Mouse (Mus musculus): Measurements from ENCODE around the gene Tenm2.

The Tenm2 gene

DNA sequence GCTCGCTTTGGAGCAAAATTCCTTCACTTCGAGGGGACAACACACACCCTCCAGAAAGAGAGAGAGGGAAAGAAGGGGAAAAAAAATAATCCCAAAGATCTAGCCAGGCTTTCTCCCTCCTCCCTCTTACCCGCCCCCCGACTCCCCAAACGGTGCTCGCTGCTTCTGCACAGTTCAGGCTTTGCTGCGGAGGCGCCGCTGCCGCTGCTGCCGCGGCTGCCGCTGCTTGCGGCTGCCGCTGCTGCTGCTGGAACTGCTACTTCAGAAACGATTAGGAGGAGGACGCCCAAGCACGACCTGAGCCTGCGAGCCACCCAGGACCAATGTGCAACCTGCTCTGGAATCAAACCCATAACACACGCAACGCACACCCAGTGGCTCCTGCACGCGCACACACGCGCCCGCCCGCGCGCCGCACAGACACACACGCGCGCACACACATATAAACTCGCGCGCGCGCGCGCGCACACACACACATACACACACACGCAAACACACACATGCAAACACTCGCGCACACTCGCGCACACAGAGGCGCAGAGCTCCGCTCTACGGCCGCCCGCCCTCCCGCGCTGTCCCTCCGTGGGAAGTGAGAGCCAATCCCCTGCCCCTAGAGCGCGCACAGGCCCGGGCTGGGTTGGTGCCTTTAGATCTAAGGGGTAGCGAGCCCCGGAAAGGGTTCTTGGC lies at the start of gene Tenm2:
Gene Tenm2, minus strand, starts transcription at position 51 of the 687 bp plus-strand sequence.
- no peak for DNase-seq (ENCODE audit: low spot score in 2 of 2)

GRCm38 (mm10) chr11:37285186-37285585 lies 49.4 kb upstream of the Tenm2 start:
- no peak for DNase-seq (ENCODE audit: low spot score in 2 of 2)

DNA sequence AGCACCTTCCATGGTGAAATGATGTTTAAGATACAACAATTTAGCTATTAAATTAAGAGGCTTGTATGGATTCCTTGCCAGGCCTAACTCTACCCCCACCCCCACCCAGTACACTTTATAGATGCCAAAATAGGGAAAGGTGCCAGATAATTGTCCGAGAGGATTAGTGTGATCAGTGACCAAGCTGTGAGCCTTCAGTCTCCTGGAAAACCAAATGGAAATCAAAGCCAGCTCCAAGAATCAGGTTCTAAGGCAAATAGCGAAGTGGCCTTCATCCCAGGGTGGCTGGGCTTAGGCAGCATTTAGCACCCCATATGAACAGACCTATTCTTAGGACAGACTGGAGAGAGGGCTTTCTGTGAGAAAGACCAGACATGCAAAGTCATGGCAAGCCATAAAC lies 13.0 kb upstream of the Tenm2 start:
- DNase-seq (ENCODE audit: low spot score in 2 of 2), result no peak

DNA sequence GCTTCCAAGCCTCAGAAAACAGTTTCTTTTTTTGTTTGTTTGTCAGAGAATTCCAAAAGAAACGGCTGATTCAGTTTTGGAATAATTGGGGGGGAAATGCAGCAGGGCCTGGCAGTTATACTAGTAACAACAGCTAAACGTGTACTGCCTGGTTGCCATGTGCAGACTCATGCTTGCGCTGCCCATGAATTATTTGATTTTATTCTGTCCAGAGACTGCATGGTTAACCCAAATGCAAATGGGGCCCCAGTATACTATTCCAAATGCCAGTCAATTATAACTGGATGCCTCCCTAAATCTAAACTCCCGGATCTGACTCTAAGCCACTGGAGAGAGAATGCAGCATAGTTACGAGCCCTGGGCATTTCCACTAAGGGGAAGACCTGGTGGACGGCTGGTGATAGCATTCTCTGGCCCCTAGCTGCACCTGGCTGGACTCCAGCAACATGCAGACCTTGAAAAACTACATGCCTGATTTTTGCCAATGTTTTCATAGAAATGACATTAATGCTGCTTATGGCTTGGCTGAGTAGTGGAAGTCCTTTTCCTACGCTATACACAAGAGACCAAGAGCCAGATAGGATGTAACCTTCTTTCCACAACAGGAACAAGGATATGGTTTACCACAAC lies 1.4 kb upstream of the Tenm2 start:
- no peak for DNase-seq (ENCODE audit: low spot score in 2 of 2)

DNA sequence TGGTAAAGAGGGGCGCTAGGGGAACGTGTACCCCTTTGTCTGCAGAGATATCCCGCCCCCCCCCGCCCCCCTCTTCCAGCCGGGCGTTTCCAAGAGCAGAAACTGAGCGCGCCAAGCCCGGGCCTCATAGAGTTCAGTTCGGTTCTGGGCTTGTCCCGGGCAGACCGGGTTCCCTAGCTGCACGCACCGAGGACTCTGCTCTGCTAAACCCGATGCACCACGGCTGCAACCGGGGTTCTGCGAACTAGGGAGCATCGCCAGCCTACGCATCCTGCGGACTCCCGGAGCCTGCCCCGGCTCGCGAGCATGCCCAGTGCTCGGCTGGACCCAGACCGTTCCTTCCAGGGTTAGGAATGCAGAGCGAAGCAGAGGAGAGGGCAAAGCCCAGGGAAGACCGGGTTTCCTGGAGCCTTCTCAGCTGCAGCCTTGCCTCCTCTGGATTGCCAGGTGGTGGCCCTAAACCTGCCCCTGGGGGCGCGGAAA lies 878 bp upstream of the Tenm2 start:
- DNase-seq (ENCODE audit: low spot score in 2 of 2), result no peak

GRCm38 (mm10) chr11:37235021-37235795 lies 556 bp downstream of the Tenm2 start:
- no peak for DNase-seq (ENCODE audit: low spot score in 2 of 2)

- DNase-seq (ENCODE audit: low spot score in 2 of 2), result no peak
These were observed 8.4 kb downstream of the Tenm2 start for GRCm38 (mm10) chr11:37227404-37227803.

- DNase-seq (ENCODE audit: low spot score in 2 of 2), result no peak
These were observed 8.8 kb downstream of the Tenm2 start for GRCm38 (mm10) chr11:37226943-37227342.

DNA sequence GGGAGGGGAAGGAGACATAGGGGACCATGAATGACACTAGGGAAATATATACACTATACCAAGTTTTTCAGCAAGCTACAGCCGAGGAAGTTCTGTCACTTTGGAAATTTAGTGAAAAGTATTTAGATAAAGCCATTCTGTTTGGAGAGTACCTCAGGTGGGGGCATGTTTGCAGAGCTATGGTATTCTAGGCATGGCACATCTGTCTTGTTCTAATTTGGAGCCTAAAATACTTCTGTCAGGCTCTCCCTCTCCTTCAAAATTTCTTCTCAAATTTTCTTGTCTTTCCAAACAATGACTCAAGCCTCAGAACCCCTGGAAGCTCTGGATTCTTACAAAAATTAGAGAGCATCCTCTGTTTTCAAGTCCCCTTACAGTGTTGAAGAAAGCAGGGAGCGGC lies 13.0 kb downstream of the Tenm2 start:
- DNase-seq (ENCODE audit: low spot score in 2 of 2), result no peak

DNA sequence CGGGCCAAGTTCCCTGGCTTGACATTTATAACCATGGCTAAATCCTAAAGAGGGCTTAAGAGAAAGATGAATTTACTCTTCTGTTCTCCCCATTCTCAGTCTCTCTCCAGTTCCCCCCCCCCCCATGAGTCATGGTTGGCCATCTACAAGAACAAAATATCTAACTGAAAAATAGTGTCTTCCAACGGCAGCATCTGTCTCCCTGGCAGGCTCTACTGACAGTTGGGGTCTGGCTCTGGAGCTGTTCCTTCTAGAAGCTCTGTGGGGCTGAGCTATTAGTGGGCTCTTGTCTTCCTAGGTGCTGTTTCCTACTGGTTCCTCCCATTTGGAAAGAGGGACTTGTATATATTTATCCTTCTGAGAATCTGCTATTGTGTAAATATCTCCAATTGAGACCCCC lies 13.7 kb downstream of the Tenm2 start:
- no peak for DNase-seq (ENCODE audit: low spot score in 2 of 2)

GRCm38 (mm10) chr11:37220921-37221320 lies 14.8 kb downstream of the Tenm2 start:
- DNase-seq (ENCODE audit: low spot score in 2 of 2), result no peak

DNA sequence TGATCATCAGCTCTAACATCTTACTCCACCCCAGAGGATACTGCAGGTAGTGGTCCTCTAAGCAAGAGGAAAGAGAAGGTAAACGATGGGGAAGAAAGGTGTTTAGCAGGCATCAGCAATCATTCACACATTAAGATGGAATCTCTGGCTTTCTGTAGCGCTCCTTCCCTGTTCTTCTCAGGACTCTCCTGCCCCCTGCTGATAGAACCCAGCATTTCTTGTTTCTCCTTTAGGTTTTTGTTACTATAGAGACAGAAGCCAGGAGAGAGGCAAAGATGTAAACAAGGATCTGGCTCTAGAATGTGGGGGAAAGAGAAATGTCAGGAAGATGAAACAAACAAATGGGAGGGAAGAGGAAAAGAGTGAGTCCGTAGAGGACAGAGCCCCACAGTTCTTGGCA lies 49.6 kb downstream of the Tenm2 start:
- DNase-seq (ENCODE audit: low spot score in 2 of 2), result no peak

DNA sequence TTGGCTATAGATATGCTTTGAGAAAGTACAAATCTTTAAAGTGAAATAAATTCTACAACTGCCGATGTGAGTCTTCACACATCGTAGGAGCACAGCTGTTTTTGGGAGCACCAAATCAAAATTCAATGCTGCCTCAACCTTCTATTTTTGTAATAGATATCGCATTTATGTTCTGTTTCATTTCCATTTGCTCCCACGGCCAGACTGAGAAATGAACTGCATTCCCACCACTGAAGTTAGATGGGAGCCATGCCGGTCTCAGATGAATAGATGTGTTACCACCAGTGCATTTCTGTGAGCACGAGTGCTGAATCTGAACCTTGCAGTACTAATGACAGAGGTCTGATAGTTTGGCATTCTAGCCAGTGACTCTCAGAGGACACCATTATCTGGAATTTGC lies 58.3 kb downstream of the Tenm2 start:
- no peak for DNase-seq (ENCODE audit: low spot score in 2 of 2)

- DNase-seq (ENCODE audit: low spot score in 2 of 2), result no peak
These were observed 81.6 kb downstream of the Tenm2 start for GRCm38 (mm10) chr11:37153933-37154880.

- no peak for DNase-seq (ENCODE audit: low spot score in 2 of 2)
These were observed 82.4 kb downstream of the Tenm2 start for GRCm38 (mm10) chr11:37153382-37153781.

- DNase-seq (ENCODE audit: low spot score in 2 of 2), result no peak
These were observed 85.8 kb downstream of the Tenm2 start for GRCm38 (mm10) chr11:37150011-37150410.

- DNase-seq (ENCODE audit: low spot score in 2 of 2), result no peak
These were observed 91.8 kb downstream of the Tenm2 start for GRCm38 (mm10) chr11:37143996-37144395.

DNA sequence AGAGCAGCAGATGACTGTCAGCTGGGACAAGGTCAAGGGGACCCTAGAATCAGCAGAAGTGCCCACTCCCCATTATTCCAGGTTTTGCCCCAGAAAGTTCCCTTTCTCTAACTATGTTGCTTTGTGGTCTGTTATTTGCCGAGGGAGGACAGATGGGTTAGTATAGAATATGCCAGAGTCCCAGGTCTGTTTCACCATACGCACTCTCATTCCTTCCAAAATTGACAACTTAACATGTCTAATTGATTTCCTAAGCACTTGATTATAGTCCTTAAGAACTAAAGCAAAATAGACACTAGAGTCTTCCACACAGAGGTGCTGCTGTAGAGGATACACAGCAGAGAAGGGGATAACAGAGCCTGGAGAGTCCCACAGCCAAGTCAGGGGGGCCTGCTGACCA lies 92.3 kb downstream of the Tenm2 start:
- DNase-seq (ENCODE audit: low spot score in 2 of 2), result no peak

DNA sequence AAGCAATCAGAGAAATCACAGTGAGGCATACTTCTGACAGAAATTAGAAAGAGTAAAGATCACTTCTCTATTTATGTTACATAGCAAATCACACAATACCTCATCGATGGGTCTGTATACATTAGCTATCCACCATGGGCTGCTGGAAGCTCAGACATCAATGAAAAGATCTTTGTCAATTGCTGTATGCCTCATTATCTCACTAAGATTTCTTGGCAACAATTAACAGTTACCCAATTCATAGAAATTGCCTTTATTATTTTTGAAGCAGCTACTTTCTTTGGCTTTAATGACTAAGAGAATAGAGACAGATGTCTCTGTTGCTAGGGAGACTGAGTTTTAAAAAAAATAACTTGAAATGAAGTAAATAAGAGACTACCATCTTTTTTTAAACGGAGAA lies 106.9 kb downstream of the Tenm2 start:
- no peak for DNase-seq (ENCODE audit: low spot score in 2 of 2)

- no peak for DNase-seq (ENCODE audit: low spot score in 2 of 2)
These were observed 117.7 kb downstream of the Tenm2 start for GRCm38 (mm10) chr11:37118058-37118457.

DNA sequence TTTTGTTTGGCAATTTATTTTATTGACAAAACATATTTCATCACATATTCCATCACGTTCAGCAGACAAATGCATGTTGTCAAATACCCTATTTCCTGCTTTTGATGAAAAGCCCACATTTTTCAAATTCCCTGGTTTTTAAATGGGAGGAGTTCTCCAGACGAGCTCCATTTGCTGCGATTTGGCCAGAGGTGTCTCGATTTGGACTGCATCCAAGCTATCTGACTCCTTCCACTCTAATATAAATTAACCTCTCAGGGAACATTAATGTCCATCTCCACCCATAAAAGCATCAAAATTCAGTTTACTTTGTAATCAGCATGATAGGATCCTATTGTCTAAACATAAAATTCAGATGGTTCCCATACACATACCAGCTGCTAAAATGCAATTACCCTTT lies 120.6 kb downstream of the Tenm2 start:
- no peak for DNase-seq (ENCODE audit: low spot score in 2 of 2)

DNA sequence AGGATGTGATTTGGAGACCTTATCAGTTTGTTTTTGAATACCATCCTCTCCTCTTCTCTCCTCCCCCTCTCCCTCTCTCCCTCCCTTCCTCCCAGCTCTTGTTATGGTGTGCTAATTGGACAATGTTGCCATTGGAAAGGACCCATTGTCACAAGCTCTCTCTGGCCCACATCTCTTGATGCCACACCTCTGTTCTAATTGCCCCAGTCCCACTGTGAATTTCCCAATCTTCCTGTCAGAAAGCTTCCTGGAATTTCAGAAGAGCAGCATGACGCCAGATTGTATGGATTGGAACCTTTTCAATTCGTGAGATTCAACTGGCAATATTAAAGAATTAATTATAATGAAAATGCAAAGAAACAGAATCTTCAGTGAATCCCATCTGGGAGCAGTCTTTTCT lies 128.7 kb downstream of the Tenm2 start:
- DNase-seq (ENCODE audit: low spot score in 2 of 2), result no peak
